Mouse (Mus musculus): ENCODE measurements at regions not wholly inside any gene's neighbourhood (a gene's known extent, or its start where the extent isn't known, plus 50 kb on each side); places are given as distances from the start of the nearest gene placed in this dataset.

- no peak for TF ChIP-seq POLR2A (IDR thresholded peaks at IDR 0.05; ENCODE audit: insufficient read depth, low read length)
- no peak for TF ChIP-seq CTCF (IDR thresholded peaks at IDR 0.05; ENCODE audit: low read depth, low read length)
- TF ChIP-seq EP300 (IDR thresholded peaks at IDR 0.05; ENCODE audit: insufficient read depth, low read depth, low read length): no peak
These were observed 778.7 kb downstream of the Cntnap5b start for GRCm38 (mm10) chr1:100551293-100551692.
